Mouse (Mus musculus): ENCODE data around the gene Dlec1.

DNA sequence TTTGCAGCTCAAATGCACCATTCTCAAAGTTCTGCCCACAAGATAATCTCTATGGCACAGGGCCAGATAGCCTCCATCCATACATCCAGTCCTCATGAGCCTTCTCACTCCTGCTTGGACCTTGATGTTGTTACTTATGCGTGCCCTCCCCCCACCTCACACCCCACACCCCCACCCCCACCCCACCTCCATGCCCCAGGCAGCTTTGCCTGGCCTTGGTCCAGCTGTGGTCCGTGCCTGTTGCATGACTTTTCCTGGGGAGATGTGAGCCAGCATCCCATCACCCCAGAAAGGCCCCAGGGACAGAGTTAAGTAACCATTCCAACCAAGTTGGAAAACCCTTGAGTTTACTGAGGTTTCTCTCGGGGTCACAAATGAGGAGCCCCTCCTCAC lies 17.9 kb downstream of the Dlec1 start:
- TF ChIP-seq CTCF (IDR thresholded peaks at IDR 0.05; ENCODE audit: low read depth, low read length) (no peak), POLR2AphosphoS5 (IDR thresholded peaks at IDR 0.05; ENCODE audit: insufficient replicate concordance, low read depth, low read length) (no peak), GATA1 (IDR thresholded peaks at IDR 0.05; ENCODE audit: borderline replicate concordance, low read length) (no peak), TAL1 (conservative IDR thresholded peaks at IDR 0.05; ENCODE audit: low read depth, low read length) (no peak)

All from G1E (cell line).